Mouse (Mus musculus) hindbrain, embryonic 16.5 days (tissue): Measurements from ENCODE around the gene Neu1. TPM values are rescaled to one million over a fixed set of nuclear protein-coding genes. Genes with fewer than 3 reads are reported as not detected.
A peak's percentile ranks its signal among the peaks of the same experiment; 100 is the strongest.

Experiments used
- ATAC-seq: fragments of 200-750 bp; cut with Nextera tagmentation; 2 replicates; pipeline ENCODE4 v1.8.0; 2017; ENCODE audit warnings: moderate TSS enrichment, moderate library complexity
- H3K27ac ChIP-seq: fragments of 300-500 bp; sonication (generic); 2 replicates; pipeline ENCODE4 v1.5.1; 2014; ENCODE audit warnings: low read depth, mild to moderate bottlenecking, control low read depth, low read length, moderate library complexity
- H3K27me3 ChIP-seq: fragments of 300-500 bp; sonication (generic); replicated peaks from 2 replicates; pipeline ENCODE4 v1.6.1; 2014; ENCODE audit warnings: low read length; ENCODE audit not compliant: control insufficient read depth, insufficient read depth
- H3K36me3 ChIP-seq: fragments of 300-500 bp; sonication (generic); 2 replicates; pipeline ENCODE4 v1.6.1; 2014; ENCODE audit warnings: mild to moderate bottlenecking, low read length, moderate library complexity, mixed read lengths; ENCODE audit not compliant: control insufficient read depth, insufficient read depth
- H3K4me1 ChIP-seq: fragments of 300-500 bp; sonication (generic); 2 replicates; pipeline ENCODE4 v1.6.1; 2014; ENCODE audit warnings: low read depth, low read length; ENCODE audit not compliant: control insufficient read depth, insufficient read depth
- H3K4me2 ChIP-seq: fragments of 300-500 bp; sonication (generic); 2 replicates; pipeline ENCODE4 v1.6.1; 2014; ENCODE audit warnings: mild to moderate bottlenecking, low read length, control low read depth, moderate library complexity
- H3K4me3 ChIP-seq: fragments of 300-500 bp; sonication (generic); 2 replicates; pipeline ENCODE4 v1.5.1; 2014; ENCODE audit warnings: mild to moderate bottlenecking, low read length, control low read depth, moderate library complexity
- H3K9ac ChIP-seq: fragments of 300-500 bp; sonication (generic); 2 replicates; pipeline ENCODE4 v1.6.1; 2014; ENCODE audit warnings: low read depth, mild to moderate bottlenecking, control low read depth, low read length, moderate library complexity
- H3K9me3 ChIP-seq: fragments of 300-500 bp; sonication (generic); 2 replicates; pipeline ENCODE4 v1.6.1; 2014; ENCODE audit warnings: mild to moderate bottlenecking, low read length, moderate library complexity; ENCODE audit not compliant: control insufficient read depth
- WGBS: fragments of 180-500 bp; shearing (Covaris S2); extraction: QIAGEN DNeasy Blood & Tissue Kit; methylation state at CpG from one replicate; pipeline ENCODE4 v1.1.7; 2014; 5-methylcytosine and 5-hydroxymethylcytosine counted together
- polyA plus RNA-seq: library from polyadenylated mRNA; unstranded; fragments of >200 nt; fragmentation: Nextera tagmentation; extraction: Ambion mirVana; gene quantifications from 2 replicates; pipeline ENCODE4 v1.2.1, GENCODE M21; 2015

The Neu1 gene
- polyA plus RNA-seq, 1 experiment from 2014 or later, result 41.7 TPM

GRCm38 (mm10) chr17:34980655-34981054, 49.6 kb downstream of the Neu1 start:
- Histone ChIP-seq H3K36me3 (peaks cover 4% of the 10 kb centered on the region; the same call in 1 of the 2 replicates), H3K4me2 (peak overlapping the region; percentile 70), H3K4me1 (peaks cover 17% of the 10 kb centered on the region), H3K27ac (no peak overlapping the region), H3K4me3 (peak overlapping the region; percentile 76), H3K9ac (peak overlapping the region; percentile 93), H3K27me3 (no peaks in the 10 kb centered on the region), H3K9me3 (no peaks in the 10 kb centered on the region)
- ATAC-seq, result no peak
- 17% methylated on average over 2 of the region's 2 CpGs for WGBS

GRCm38 (mm10) chr17:34981690-34982180, 50.7 kb downstream of the Neu1 start, which contains the start of gene Lsm2:
TSS of gene Lsm2 (plus strand) at chr17:34981862.
- Histone ChIP-seq H3K27me3 (no peaks in the 10 kb centered on the region), H3K4me1 (peaks cover 17% of the 10 kb centered on the region), H3K36me3 (peaks cover 5% of the 10 kb centered on the region; the same call in 1 of the 2 replicates), H3K9ac (peak within 1 kb of the TSS; percentile 93), H3K4me2 (peak within 1 kb of the TSS; percentile 70), H3K27ac (peak within 1 kb of the TSS; percentile 97), H3K9me3 (no peaks in the 10 kb centered on the region), H3K4me3 (peak within 1 kb of the TSS; percentile 76)
- whole genome bisulfite sequencing, result under 1% methylated on average over 56 of the region's 58 CpGs
- ATAC-seq, result peak; percentile 97

- Histone ChIP-seq H3K9ac (peak overlapping the region; percentile 93), H3K27me3 (no peaks in the 10 kb centered on the region), H3K9me3 (no peaks in the 10 kb centered on the region), H3K4me3 (peak overlapping the region; percentile 76), H3K27ac (peak overlapping the region; percentile 97), H3K4me1 (peaks cover 17% of the 10 kb centered on the region), H3K4me2 (peak overlapping the region; percentile 70), H3K36me3 (peaks cover 5% of the 10 kb centered on the region; the same call in 1 of the 2 replicates)
- WGBS, result under 1% methylated on average over 15 of the region's 15 CpGs
- no peak; the same call in none of the 2 replicates for ATAC-seq
Measured at GRCm38 (mm10) chr17:34982328-34982727, 51.3 kb downstream of the Neu1 start.

- no peak for ATAC-seq
- no peak overlapping the region for H3K4me3 ChIP-seq
- H3K36me3 ChIP-seq, result peaks cover 5% of the 10 kb centered on the region; the same call in 1 of the 2 replicates
- no peak overlapping the region for H3K27ac ChIP-seq
- WGBS, result 71% methylated on average over 2 of the region's 2 CpGs
- no peak overlapping the region for H3K4me2 ChIP-seq
- H3K27me3 ChIP-seq, result no peaks in the 10 kb centered on the region
- no peak overlapping the region for H3K9ac ChIP-seq
- peaks cover 17% of the 10 kb centered on the region for H3K4me1 ChIP-seq
- no peaks in the 10 kb centered on the region for H3K9me3 ChIP-seq
Measured at GRCm38 (mm10) chr17:34984218-34984617, 53.2 kb downstream of the Neu1 start.

Other genes with a start within 250 kb of the Neu1 start
- 0.19 and 0.25 TPM in 2 replicates for gene C4b, start 187.4 kb upstream of the Neu1 start, polyA plus RNA-seq
- gene Cyp21a1, start 126.7 kb upstream of the Neu1 start, polyA plus RNA-seq, result not detected in 2 replicates
- gene Stk19, start 94.3 kb upstream of the Neu1 start, polyA plus RNA-seq, result 41.2 and 43.1 TPM in 2 replicates
- gene Dxo, start 94.2 kb upstream of the Neu1 start, polyA plus RNA-seq, result 68.4 and 68.9 TPM in 2 replicates
- 57.1 and 62.6 TPM in 2 replicates for gene Skiv2l, start 81.0 kb upstream of the Neu1 start, polyA plus RNA-seq
- 78.9 and 83.3 TPM in 2 replicates for gene Nelfe, start 80.9 kb upstream of the Neu1 start, polyA plus RNA-seq
- 1.6 and 2.1 TPM in 2 replicates for gene Cfb, start 68.7 kb upstream of the Neu1 start, polyA plus RNA-seq
- 9.2 and 9.6 TPM in 2 replicates for gene Zbtb12, start 51.8 kb upstream of the Neu1 start, polyA plus RNA-seq
- gene Gm20547, start 49.2 kb upstream of the Neu1 start, polyA plus RNA-seq, result not detected in 2 replicates
- 1.8 and 2.8 TPM in 2 replicates for gene C2, start 33.0 kb upstream of the Neu1 start, polyA plus RNA-seq
- gene Ehmt2, start 32.8 kb upstream of the Neu1 start, polyA plus RNA-seq, result 81.9 and 95.3 TPM in 2 replicates
- gene Slc44a4, start 16.8 kb upstream of the Neu1 start, polyA plus RNA-seq, result 0.21 TPM in 1 of 2 replicates, not detected in the other
- gene Hspa1b, start 28.0 kb downstream of the Neu1 start, polyA plus RNA-seq, result 0.45 and 0.74 TPM in 2 replicates
- not detected in 2 replicates for gene Gm20481, start 38.7 kb downstream of the Neu1 start, polyA plus RNA-seq
- gene Hspa1a, start 40.9 kb downstream of the Neu1 start, polyA plus RNA-seq, result 15.3 and 18.1 TPM in 2 replicates
- gene Hspa1l, start 41.5 kb downstream of the Neu1 start, polyA plus RNA-seq, result 1.4 and 1.6 TPM in 2 replicates
- gene Lsm2, start 50.6 kb downstream of the Neu1 start, polyA plus RNA-seq, result 106 and 113 TPM in 2 replicates
- 50.7 and 61.7 TPM in 2 replicates for gene Vars, start 69.7 kb downstream of the Neu1 start, polyA plus RNA-seq
- 0.08 and 0.19 TPM in 2 replicates for gene Vwa7, start 85.3 kb downstream of the Neu1 start, polyA plus RNA-seq
- gene Sapcd1, start 96.8 kb downstream of the Neu1 start, polyA plus RNA-seq, result 1.7 TPM in 2 replicates
- 1.8 and 2.5 TPM in 2 replicates for gene Msh5, start 115.5 kb downstream of the Neu1 start, polyA plus RNA-seq
- 85.2 and 88.5 TPM in 2 replicates for gene Clic1, start 118.7 kb downstream of the Neu1 start, polyA plus RNA-seq
- gene Ddah2, start 127.8 kb downstream of the Neu1 start, polyA plus RNA-seq, result 338 and 363 TPM in 2 replicates
- not detected in 2 replicates for gene Ly6g6c, start 134.1 kb downstream of the Neu1 start, polyA plus RNA-seq
- 0.13 and 0.21 TPM in 2 replicates for gene Mpig6b, start 134.9 kb downstream of the Neu1 start, polyA plus RNA-seq
- 0.16 and 0.34 TPM in 2 replicates for gene Ly6g6e, start 145.6 kb downstream of the Neu1 start, polyA plus RNA-seq
- 0.68 and 1.0 TPM in 2 replicates for gene Ly6g6d, start 146.8 kb downstream of the Neu1 start, polyA plus RNA-seq
- 0.22 TPM in 1 of 2 replicates, not detected in the other for gene Ly6g6f, start 154.4 kb downstream of the Neu1 start, polyA plus RNA-seq
- gene Abhd16a, start 158.0 kb downstream of the Neu1 start, polyA plus RNA-seq, result 113 and 115 TPM in 2 replicates
- not detected in 2 replicates for gene Ly6g5c, start 177.0 kb downstream of the Neu1 start, polyA plus RNA-seq
- 0.93 and 1.5 TPM in 2 replicates for gene Ly6g5b, start 184.2 kb downstream of the Neu1 start, polyA plus RNA-seq
- gene Gpank1, start 190.2 kb downstream of the Neu1 start, polyA plus RNA-seq, result 20.7 and 23.7 TPM in 2 replicates
- gene Csnk2b, start 190.8 kb downstream of the Neu1 start, polyA plus RNA-seq, result 319 and 346 TPM in 2 replicates
- 8.9 TPM in 2 replicates for gene D17H6S53E, start 195.1 kb downstream of the Neu1 start, polyA plus RNA-seq
- not detected in 2 replicates for gene Apom, start 200.8 kb downstream of the Neu1 start, polyA plus RNA-seq
- gene Bag6, start 203.9 kb downstream of the Neu1 start, polyA plus RNA-seq, result 50.9 and 65.2 TPM in 2 replicates
- gene Prrc2a, start 233.6 kb downstream of the Neu1 start, polyA plus RNA-seq, result 138 and 153 TPM in 2 replicates
- 5.6 and 10.1 TPM in 2 replicates for gene Aif1, start 244.8 kb downstream of the Neu1 start, polyA plus RNA-seq